Mouse (Mus musculus): Measurements from ENCODE around the gene Rabgap1l. TPM values are rescaled to one million over a fixed set of nuclear protein-coding genes. Genes with fewer than 3 reads are reported as not detected.

Rabgap1l gene
- polyA plus RNA-seq, 1 experiment from 2014 or later: 31.4 TPM

DNA sequence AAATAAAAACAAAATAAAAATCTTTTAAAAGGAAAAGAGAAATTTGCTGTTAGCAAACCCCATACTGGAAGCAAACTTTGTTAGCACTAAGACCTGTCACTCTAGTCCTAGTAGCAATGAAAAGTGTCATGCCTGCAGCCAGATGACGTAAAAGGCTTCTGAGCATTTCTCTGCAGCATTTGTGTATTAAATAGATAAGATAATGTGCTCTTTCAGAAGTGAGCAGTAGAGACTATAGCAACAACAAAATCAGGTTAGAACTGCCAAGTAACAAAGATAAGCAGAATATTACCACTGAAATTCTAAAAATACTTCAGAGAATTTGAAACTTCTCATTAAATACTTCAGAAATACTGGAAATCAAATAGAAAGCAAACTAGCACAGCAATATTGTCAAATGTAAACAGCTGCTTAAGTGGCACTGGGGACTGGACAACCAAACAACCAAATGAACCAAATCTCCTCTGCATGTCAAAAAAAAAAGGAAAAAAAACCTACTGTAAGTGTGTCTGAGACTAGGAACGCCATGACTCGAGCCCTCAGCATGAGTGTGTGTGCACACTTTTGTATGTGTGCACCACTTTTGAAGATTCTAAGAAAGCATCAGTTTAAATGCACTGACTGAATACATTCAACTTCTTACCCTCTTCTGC is 111.5 kb downstream of the Rabgap1l start:
- Histone ChIP-seq H3K27ac (ENCODE audit: low read length) (no peak overlapping the region), H3K9ac (replicated peaks; ENCODE audit: low read depth) (no peak overlapping the region), H3K4me1 (ENCODE audit: insufficient read depth, low read depth, low read length) (no peaks in the 10 kb centered on the region), H3K9me3 (ENCODE audit: low read length) (no peaks in the 10 kb centered on the region; the same call in 1 of the 2 replicates), H3K4me3 (ENCODE audit: low read depth, low read length) (no peak overlapping the region), H3K27me3 (replicated peaks; ENCODE audit: insufficient read depth, low read length) (no peaks in the 10 kb centered on the region), H3K36me3 (ENCODE audit: insufficient read depth, low read length) (no peaks in the 10 kb centered on the region), H3K4me2 (replicated peaks; ENCODE audit: low read depth, low read length) (no peak overlapping the region)
- ATAC-seq (no peak), DNase-seq (ENCODE audit: low spot score) (no peak)
- 55% methylated on average over 3 of the region's 3 CpGs for WGBS
- no peak for TF ChIP-seq EP300 (IDR thresholded peaks at IDR 0.05)
- TF ChIP-seq CTCF (IDR thresholded peaks at IDR 0.05): no peak

- TF ChIP-seq CTCF (IDR thresholded peaks at IDR 0.05) (no peak), EP300 (IDR thresholded peaks at IDR 0.05) (no peak)
- no peak overlapping the region for H3K4me2 ChIP-seq (replicated peaks; ENCODE audit: low read depth, low read length)
- no peak for DNase-seq (ENCODE audit: low spot score)
Observed at GRCm38 (mm10) chr1:160674763-160675162, 118.2 kb downstream of the Rabgap1l start.

GRCm38 (mm10) chr1:160672088-160672814 is 120.8 kb downstream of the Rabgap1l start:
- ATAC-seq (no peak), DNase-seq (ENCODE audit: low spot score) (no peak)
- H3K4me3 ChIP-seq (ENCODE audit: low read depth, low read length): no peak overlapping the region
- no peaks in the 10 kb centered on the region for H3K4me1 ChIP-seq (ENCODE audit: insufficient read depth, low read depth, low read length)
- no peak overlapping the region for H3K27ac ChIP-seq (ENCODE audit: low read length)
- WGBS: 61% methylated on average over 3 of the region's 3 CpGs
- H3K27me3 ChIP-seq (replicated peaks; ENCODE audit: insufficient read depth, low read length): no peaks in the 10 kb centered on the region
- no peak overlapping the region for H3K9ac ChIP-seq (replicated peaks; ENCODE audit: low read depth)
- TF ChIP-seq CTCF (IDR thresholded peaks at IDR 0.05): no peak
- TF ChIP-seq EP300 (IDR thresholded peaks at IDR 0.05): no peak
- H3K36me3 ChIP-seq (ENCODE audit: insufficient read depth, low read length): no peaks in the 10 kb centered on the region
- no peaks in the 10 kb centered on the region for H3K9me3 ChIP-seq (ENCODE audit: low read length)
- no peak overlapping the region for H3K4me2 ChIP-seq (replicated peaks; ENCODE audit: low read depth, low read length)

More at GRCm38 (mm10) chr1:160674763-160675162, 118.2 kb downstream of the Rabgap1l start:
- H3K9ac ChIP-seq (replicated peaks; ENCODE audit: low read depth): no peak overlapping the region
- H3K9me3 ChIP-seq (ENCODE audit: low read length): no peaks in the 10 kb centered on the region
- H3K27ac ChIP-seq (ENCODE audit: low read length): no peak overlapping the region
- no peaks in the 10 kb centered on the region for H3K4me1 ChIP-seq (ENCODE audit: insufficient read depth, low read depth, low read length)
- H3K36me3 ChIP-seq (ENCODE audit: insufficient read depth, low read length): no peaks in the 10 kb centered on the region
- WGBS: 83% methylated on average over 2 of the region's 2 CpGs
- no peak for ATAC-seq
- H3K27me3 ChIP-seq (replicated peaks; ENCODE audit: insufficient read depth, low read length): no peaks in the 10 kb centered on the region
- no peak overlapping the region for H3K4me3 ChIP-seq (ENCODE audit: low read depth, low read length)

GRCm38 (mm10) chr1:160655806-160656470 is 137.1 kb downstream of the Rabgap1l start:
- Histone ChIP-seq H3K27ac (ENCODE audit: low read length) (no peak overlapping the region), H3K4me2 (replicated peaks; ENCODE audit: low read depth, low read length) (no peak overlapping the region), H3K9me3 (ENCODE audit: low read length) (no peaks in the 10 kb centered on the region), H3K27me3 (replicated peaks; ENCODE audit: insufficient read depth, low read length) (no peaks in the 10 kb centered on the region), H3K9ac (replicated peaks; ENCODE audit: low read depth) (no peak overlapping the region), H3K4me1 (ENCODE audit: insufficient read depth, low read depth, low read length) (no peaks in the 10 kb centered on the region), H3K36me3 (ENCODE audit: insufficient read depth, low read length) (no peaks in the 10 kb centered on the region), H3K4me3 (ENCODE audit: low read depth, low read length) (no peak overlapping the region)
- no peak for DNase-seq (ENCODE audit: low spot score)
- no peak for TF ChIP-seq CTCF (IDR thresholded peaks at IDR 0.05)
- no peak for TF ChIP-seq EP300 (IDR thresholded peaks at IDR 0.05)
- WGBS: 34% methylated on average over 2 of the region's 2 CpGs
- no peak for ATAC-seq

DNA sequence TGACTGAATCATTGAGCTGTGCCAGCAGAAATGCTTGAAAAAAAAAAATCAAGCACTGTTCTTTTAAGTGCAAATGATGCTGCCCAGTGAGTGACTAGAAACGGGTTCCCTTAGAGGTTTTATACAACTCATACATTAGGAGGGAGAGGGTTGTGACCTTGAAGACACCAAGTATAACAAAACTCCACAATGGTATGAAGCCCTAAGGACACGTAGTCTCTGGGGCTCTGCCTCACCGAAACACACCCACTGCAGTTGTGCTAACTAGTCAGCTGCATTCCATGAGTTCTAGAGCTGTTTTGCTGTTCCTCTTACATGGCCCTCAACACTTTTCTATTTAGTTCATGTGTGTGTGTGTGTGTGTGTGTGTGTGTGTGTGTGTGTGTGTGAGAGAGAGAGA is 141.3 kb downstream of the Rabgap1l start:
- no peaks in the 10 kb centered on the region for H3K27me3 ChIP-seq (replicated peaks; ENCODE audit: insufficient read depth, low read length)
- H3K9me3 ChIP-seq (ENCODE audit: low read length): no peaks in the 10 kb centered on the region
- ATAC-seq (no peak), DNase-seq (ENCODE audit: low spot score) (no peak)
- no peaks in the 10 kb centered on the region for H3K4me1 ChIP-seq (ENCODE audit: insufficient read depth, low read depth, low read length)
- TF ChIP-seq EP300 (IDR thresholded peaks at IDR 0.05) (no peak), CTCF (IDR thresholded peaks at IDR 0.05) (no peak)
- no peak overlapping the region for H3K9ac ChIP-seq (replicated peaks; ENCODE audit: low read depth)
- no peak overlapping the region for H3K4me2 ChIP-seq (replicated peaks; ENCODE audit: low read depth, low read length)
- no peaks in the 10 kb centered on the region for H3K36me3 ChIP-seq (ENCODE audit: insufficient read depth, low read length)
- H3K27ac ChIP-seq (ENCODE audit: low read length): no peak overlapping the region
- no peak overlapping the region for H3K4me3 ChIP-seq (ENCODE audit: low read depth, low read length)
- WGBS: 41% methylated on average over 3 of the region's 3 CpGs

- 97% methylated on average over 3 of the region's 3 CpGs for WGBS
- H3K27ac ChIP-seq (ENCODE audit: low read length): no peak overlapping the region
- DNase-seq (ENCODE audit: low spot score): no peak
Observed at GRCm38 (mm10) chr1:160645416-160645815, 147.6 kb downstream of the Rabgap1l start.

More at GRCm38 (mm10) chr1:160645416-160645815, 147.6 kb downstream of the Rabgap1l start:
- Histone ChIP-seq H3K4me3 (ENCODE audit: low read depth, low read length) (no peak overlapping the region), H3K36me3 (ENCODE audit: insufficient read depth, low read length) (no peaks in the 10 kb centered on the region), H3K9ac (replicated peaks; ENCODE audit: low read depth) (no peak overlapping the region), H3K4me2 (replicated peaks; ENCODE audit: low read depth, low read length) (no peak overlapping the region), H3K27me3 (replicated peaks; ENCODE audit: insufficient read depth, low read length) (no peaks in the 10 kb centered on the region), H3K4me1 (ENCODE audit: insufficient read depth, low read depth, low read length) (no peaks in the 10 kb centered on the region), H3K9me3 (ENCODE audit: low read length) (no peaks in the 10 kb centered on the region)
- no peak for TF ChIP-seq CTCF (IDR thresholded peaks at IDR 0.05)
- TF ChIP-seq EP300 (IDR thresholded peaks at IDR 0.05): no peak
- no peak for ATAC-seq
